Mouse (Mus musculus): ENCODE results near the gene Olfr917. TPM values are rescaled to one million over a fixed set of nuclear protein-coding genes. Genes with fewer than 3 reads are reported as not detected.

Olfr917 gene
- polyA plus RNA-seq (2014; fragmentation: Nextera tagmentation; extraction: Ambion mirVana): not detected in 2 replicates

DNA sequence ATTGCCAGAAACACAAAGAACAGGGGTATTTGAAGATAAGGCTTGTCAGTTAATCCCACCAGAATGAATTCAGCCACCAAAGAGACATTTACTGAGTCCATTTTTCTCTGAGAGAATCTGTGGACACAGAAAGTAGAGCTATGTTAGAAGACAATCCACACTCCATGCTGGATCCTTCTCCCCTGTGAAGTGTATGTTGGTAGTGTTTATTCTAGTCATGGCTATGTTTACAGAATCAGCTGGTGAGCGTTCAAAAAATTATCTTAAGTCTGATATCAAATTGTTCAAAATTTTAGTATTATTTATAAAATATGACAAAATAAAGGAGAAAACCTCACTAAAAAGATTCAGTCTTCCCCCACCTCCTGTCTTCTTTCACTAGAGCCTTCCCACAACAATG, at the start of gene Olfr917:
Olfr917 (minus strand) TSS at position 101 of the 400 bp plus-strand sequence.
- no peak for DNase-seq (ENCODE audit: low spot score)
- no peak for ATAC-seq (replicated peaks; ENCODE audit: insufficient number of reproducible peaks, low FRiP score, low TSS enrichment, low read depth)
- H3K36me3 ChIP-seq (replicated peaks; ENCODE audit: control insufficient read depth, insufficient read depth, low read depth, low read length): no peaks in the 10 kb centered on the region
- no peak within 1 kb of the TSS for H3K4me3 ChIP-seq (ENCODE audit: low read depth, low read length)
- no peak within 1 kb of the TSS for H3K4me2 ChIP-seq (ENCODE audit: low read depth, low read length)
- H3K9me3 ChIP-seq (replicated peaks; ENCODE audit: control insufficient read depth, low read length): no peaks in the 10 kb centered on the region
- no peak within 1 kb of the TSS for H3K9ac ChIP-seq (replicated peaks; ENCODE audit: low read length)
- H3K4me1 ChIP-seq (ENCODE audit: control insufficient read depth, insufficient read depth, low read length): no peaks in the 10 kb centered on the region
- no peak within 1 kb of the TSS for H3K27ac ChIP-seq (replicated peaks; ENCODE audit: low read depth, low read length)
- no peaks in the 10 kb centered on the region for H3K27me3 ChIP-seq (ENCODE audit: control insufficient read depth, insufficient read depth, low read length)
- 95% methylated on average over 1 of the region's 1 CpGs for WGBS

GRCm38 (mm10) chr9:38674501-38674900, 8.9 kb upstream of the Olfr917 start, which contains the start of gene Olfr918:
Gene Olfr918 (minus strand): TSS chr9:38674601.
- Histone ChIP-seq H3K4me1 (ENCODE audit: control insufficient read depth, insufficient read depth, low read length) (no peaks in the 10 kb centered on the region), H3K4me2 (ENCODE audit: low read depth, low read length) (no peak within 1 kb of the TSS), H3K27ac (replicated peaks; ENCODE audit: low read depth, low read length) (no peak within 1 kb of the TSS), H3K4me3 (ENCODE audit: low read depth, low read length) (no peak within 1 kb of the TSS), H3K27me3 (ENCODE audit: control insufficient read depth, insufficient read depth, low read length) (no peaks in the 10 kb centered on the region), H3K9ac (replicated peaks; ENCODE audit: low read length) (no peak within 1 kb of the TSS), H3K36me3 (replicated peaks; ENCODE audit: control insufficient read depth, insufficient read depth, low read depth, low read length) (no peaks in the 10 kb centered on the region), H3K9me3 (replicated peaks; ENCODE audit: control insufficient read depth, low read length) (no peaks in the 10 kb centered on the region)
- WGBS: 87% methylated on average over 2 of the region's 2 CpGs
- no peak for DNase-seq (ENCODE audit: low spot score)
- ATAC-seq (replicated peaks; ENCODE audit: insufficient number of reproducible peaks, low FRiP score, low TSS enrichment, low read depth): no peak

- Histone ChIP-seq H3K36me3 (replicated peaks; ENCODE audit: control insufficient read depth, insufficient read depth, low read depth, low read length) (no peaks in the 10 kb centered on the region), H3K27me3 (ENCODE audit: control insufficient read depth, insufficient read depth, low read length) (no peaks in the 10 kb centered on the region), H3K4me2 (ENCODE audit: low read depth, low read length) (no peak overlapping the region), H3K4me1 (ENCODE audit: control insufficient read depth, insufficient read depth, low read length) (no peaks in the 10 kb centered on the region), H3K27ac (replicated peaks; ENCODE audit: low read depth, low read length) (no peak overlapping the region), H3K4me3 (ENCODE audit: low read depth, low read length) (no peak overlapping the region), H3K9ac (replicated peaks; ENCODE audit: low read length) (no peak overlapping the region), H3K9me3 (replicated peaks; ENCODE audit: control insufficient read depth, low read length) (no peaks in the 10 kb centered on the region)
- DNase-seq (ENCODE audit: low spot score): no peak
- 88% methylated on average over 2 of the region's 2 CpGs for WGBS
- ATAC-seq (replicated peaks; ENCODE audit: insufficient number of reproducible peaks, low FRiP score, low TSS enrichment, low read depth): no peak
These were observed 7.2 kb upstream of the Olfr917 start for GRCm38 (mm10) chr9:38672887-38673286.

GRCm38 (mm10) chr9:38659775-38660174, 5.9 kb downstream of the Olfr917 start, which contains the start of gene Olfr916:
Gene Olfr916 (minus strand): TSS chr9:38659875.
- ATAC-seq (replicated peaks; ENCODE audit: insufficient number of reproducible peaks, low FRiP score, low TSS enrichment, low read depth) (no peak), DNase-seq (ENCODE audit: low spot score) (no peak)
- H3K9ac ChIP-seq (replicated peaks; ENCODE audit: low read length): no peak within 1 kb of the TSS
- no peak within 1 kb of the TSS for H3K4me2 ChIP-seq (ENCODE audit: low read depth, low read length)
- H3K9me3 ChIP-seq (replicated peaks; ENCODE audit: control insufficient read depth, low read length): no peaks in the 10 kb centered on the region
- no peaks in the 10 kb centered on the region for H3K27me3 ChIP-seq (ENCODE audit: control insufficient read depth, insufficient read depth, low read length)
- WGBS: 68% methylated on average over 1 of the region's 1 CpGs
- H3K4me3 ChIP-seq (ENCODE audit: low read depth, low read length): no peak within 1 kb of the TSS
- no peaks in the 10 kb centered on the region for H3K36me3 ChIP-seq (replicated peaks; ENCODE audit: control insufficient read depth, insufficient read depth, low read depth, low read length)
- H3K4me1 ChIP-seq (ENCODE audit: control insufficient read depth, insufficient read depth, low read length): no peaks in the 10 kb centered on the region
- H3K27ac ChIP-seq (replicated peaks; ENCODE audit: low read depth, low read length): no peak within 1 kb of the TSS

GRCm38 (mm10) chr9:38632406-38632805, 33.2 kb downstream of the Olfr917 start:
- no peak for DNase-seq (ENCODE audit: low spot score)
- Histone ChIP-seq H3K4me3 (ENCODE audit: low read depth, low read length) (no peak overlapping the region), H3K4me1 (ENCODE audit: control insufficient read depth, insufficient read depth, low read length) (no peaks in the 10 kb centered on the region), H3K4me2 (ENCODE audit: low read depth, low read length) (no peak overlapping the region), H3K36me3 (replicated peaks; ENCODE audit: control insufficient read depth, insufficient read depth, low read depth, low read length) (no peaks in the 10 kb centered on the region), H3K27ac (replicated peaks; ENCODE audit: low read depth, low read length) (no peak overlapping the region), H3K27me3 (ENCODE audit: control insufficient read depth, insufficient read depth, low read length) (no peaks in the 10 kb centered on the region), H3K9ac (replicated peaks; ENCODE audit: low read length) (no peak overlapping the region), H3K9me3 (replicated peaks; ENCODE audit: control insufficient read depth, low read length) (no peaks in the 10 kb centered on the region)
- WGBS: 84% methylated on average over 4 of the region's 4 CpGs
- ATAC-seq (replicated peaks; ENCODE audit: insufficient number of reproducible peaks, low FRiP score, low TSS enrichment, low read depth): no peak

Other genes starting within 250 kb of the Olfr917 start
- gene Olfr901, start 236.4 kb downstream of the Olfr917 start, polyA plus RNA-seq (2014; fragmentation: Nextera tagmentation; extraction: Ambion mirVana): not detected in 2 replicates
- not detected in 2 replicates for gene Olfr902, start 218.2 kb downstream of the Olfr917 start, polyA plus RNA-seq (2014; fragmentation: Nextera tagmentation; extraction: Ambion mirVana)
- gene Olfr904, start 202.7 kb downstream of the Olfr917 start, polyA plus RNA-seq (2014; fragmentation: Nextera tagmentation; extraction: Ambion mirVana): not detected in 2 replicates
- gene Olfr905, start 194.7 kb downstream of the Olfr917 start, polyA plus RNA-seq (2014; fragmentation: Nextera tagmentation; extraction: Ambion mirVana): not detected in 2 replicates
- not detected in 2 replicates for gene Olfr906, start 178.8 kb downstream of the Olfr917 start, polyA plus RNA-seq (2014; fragmentation: Nextera tagmentation; extraction: Ambion mirVana)
- gene Olfr907, start 170.0 kb downstream of the Olfr917 start, polyA plus RNA-seq (2014; fragmentation: Nextera tagmentation; extraction: Ambion mirVana): not detected in 2 replicates
- gene Olfr911-ps1, start 144.3 kb downstream of the Olfr917 start, polyA plus RNA-seq (2014; fragmentation: Nextera tagmentation; extraction: Ambion mirVana): not detected in 2 replicates
- not detected in 2 replicates for gene Olfr910, start 128.0 kb downstream of the Olfr917 start, polyA plus RNA-seq (2014; fragmentation: Nextera tagmentation; extraction: Ambion mirVana)
- gene Olfr912, start 85.7 kb downstream of the Olfr917 start, polyA plus RNA-seq (2014; fragmentation: Nextera tagmentation; extraction: Ambion mirVana): not detected in 2 replicates
- gene Olfr913, start 73.1 kb downstream of the Olfr917 start, polyA plus RNA-seq (2014; fragmentation: Nextera tagmentation; extraction: Ambion mirVana): not detected in 2 replicates
- not detected in 2 replicates for gene Olfr914, start 60.7 kb downstream of the Olfr917 start, polyA plus RNA-seq (2014; fragmentation: Nextera tagmentation; extraction: Ambion mirVana)
- gene Olfr916, start 6.0 kb downstream of the Olfr917 start, polyA plus RNA-seq (2014; fragmentation: Nextera tagmentation; extraction: Ambion mirVana): not detected in 2 replicates
- gene Olfr918, start 8.8 kb upstream of the Olfr917 start, polyA plus RNA-seq (2014; fragmentation: Nextera tagmentation; extraction: Ambion mirVana): not detected in 2 replicates
- gene Olfr919, start 37.8 kb upstream of the Olfr917 start, polyA plus RNA-seq (2014; fragmentation: Nextera tagmentation; extraction: Ambion mirVana): not detected in 2 replicates
- gene Vwa5a, start 52.4 kb upstream of the Olfr917 start, polyA plus RNA-seq (2014; fragmentation: Nextera tagmentation; extraction: Ambion mirVana): 11.5 and 13.6 TPM in 2 replicates
- not detected in 2 replicates for gene Olfr920, start 86.5 kb upstream of the Olfr917 start, polyA plus RNA-seq (2014; fragmentation: Nextera tagmentation; extraction: Ambion mirVana)
- not detected in 2 replicates for gene Olfr921, start 107.2 kb upstream of the Olfr917 start, polyA plus RNA-seq (2014; fragmentation: Nextera tagmentation; extraction: Ambion mirVana)
- not detected in 2 replicates for gene Olfr922, start 148.8 kb upstream of the Olfr917 start, polyA plus RNA-seq (2014; fragmentation: Nextera tagmentation; extraction: Ambion mirVana)
- not detected in 2 replicates for gene Olfr923, start 160.7 kb upstream of the Olfr917 start, polyA plus RNA-seq (2014; fragmentation: Nextera tagmentation; extraction: Ambion mirVana)
- not detected in 2 replicates for gene Olfr924, start 178.6 kb upstream of the Olfr917 start, polyA plus RNA-seq (2014; fragmentation: Nextera tagmentation; extraction: Ambion mirVana)
- not detected in 2 replicates for gene Olfr26, start 189.2 kb upstream of the Olfr917 start, polyA plus RNA-seq (2014; fragmentation: Nextera tagmentation; extraction: Ambion mirVana)
- gene Olfr926, start 211.3 kb upstream of the Olfr917 start, polyA plus RNA-seq (2014; fragmentation: Nextera tagmentation; extraction: Ambion mirVana): not detected in 2 replicates